Mouse (Mus musculus) lung, postnatal 0 days (tissue): ENCODE measurements at regions not wholly inside any gene's neighbourhood (a gene's known extent, or its start where the extent isn't known, plus 50 kb on each side); places are given as distances from the start of the nearest gene placed in this dataset.

Experiments
- ATAC-seq: fragments of 200-750 bp; cut with Nextera tagmentation; 2 replicates; pipeline ENCODE4 v1.8.0; 2017; ENCODE audit warnings: moderate library complexity
- DNase-seq: peaks from one replicate; pipeline ENCODE4 v3.0.0-alpha.2; 2016; ENCODE audit warnings: low spot score
- H3K27ac ChIP-seq: fragments of 300-500 bp; sonication (generic); 2 replicates; pipeline ENCODE4 v1.5.1; 2014; ENCODE audit warnings: antibody characterized with exemption, mild to moderate bottlenecking, low read length, mixed read lengths
- H3K27me3 ChIP-seq: fragments of 300-500 bp; sonication (generic); replicated peaks from 2 replicates; pipeline ENCODE4 v1.6.1; 2014; ENCODE audit warnings: low read length, mixed read lengths; ENCODE audit not compliant: insufficient read depth
- H3K36me3 ChIP-seq: fragments of 300-500 bp; sonication (generic); 2 replicates; pipeline ENCODE4 v1.6.1; 2014; ENCODE audit warnings: low read length, mixed read lengths; ENCODE audit not compliant: insufficient read depth
- H3K4me1 ChIP-seq: fragments of 300-500 bp; sonication (generic); 2 replicates; pipeline ENCODE4 v1.6.1; 2014; ENCODE audit warnings: antibody characterized with exemption, low read depth, low read length, mixed read lengths; ENCODE audit not compliant: insufficient read depth
- H3K4me2 ChIP-seq: fragments of 300-500 bp; sonication (generic); replicated peaks from 2 replicates; pipeline ENCODE4 v1.6.1; 2014; ENCODE audit warnings: low read depth, mild to moderate bottlenecking, low read length, moderate library complexity, mixed read lengths
- H3K4me3 ChIP-seq: fragments of 300-500 bp; sonication (generic); 2 replicates; pipeline ENCODE4 v1.5.1; 2014; ENCODE audit warnings: low read depth, low read length
- H3K9ac ChIP-seq: fragments of 300-500 bp; sonication (generic); replicated peaks from 2 replicates; pipeline ENCODE4 v1.6.1; 2014; ENCODE audit warnings: low read depth, mild to moderate bottlenecking
- H3K9me3 ChIP-seq: fragments of 300-500 bp; sonication (generic); 2 replicates; pipeline ENCODE4 v1.6.1; 2016; ENCODE audit warnings: low read length, mixed read lengths
- CTCF ChIP-seq: IDR thresholded peaks from 2 replicates; pipeline ENCODE4 v1.5.1; 2016; ENCODE audit warnings: antibody characterized with exemption, mild to moderate bottlenecking
- EP300 ChIP-seq: IDR thresholded peaks from 2 replicates; pipeline ENCODE4 v1.6.1; 2016; ENCODE audit warnings: antibody characterized with exemption, mild to moderate bottlenecking, control low read depth
- WGBS: fragments of 180-500 bp; shearing (Covaris S2); extraction: QIAGEN DNeasy Blood & Tissue Kit; methylation state at CpG from one replicate; pipeline ENCODE4 v1.1.7; 2014; 5-methylcytosine and 5-hydroxymethylcytosine counted together

DNA sequence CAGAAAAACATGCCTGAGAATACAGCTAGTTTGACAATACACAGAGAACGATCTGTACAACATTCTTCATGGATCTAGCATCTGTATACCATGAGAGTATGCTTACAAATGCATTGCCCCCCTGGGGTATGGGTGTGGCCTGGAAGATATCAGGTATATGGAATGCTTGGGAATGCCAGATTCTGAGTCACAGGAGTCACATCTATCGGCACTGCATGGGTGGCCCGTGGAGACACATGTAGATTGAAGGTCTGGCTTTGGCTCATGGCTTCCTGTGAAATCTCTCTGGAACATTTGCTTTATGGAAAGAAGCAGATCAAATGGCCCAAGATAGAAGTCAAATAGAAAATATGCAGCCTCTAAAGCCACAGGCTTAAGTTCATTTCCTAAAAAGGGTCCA is 59.6 kb downstream of the Kcne4 start:
- H3K4me1 ChIP-seq = no peaks in the 10 kb centered on the region
- H3K4me2 ChIP-seq = no peak overlapping the region
- no peaks in the 10 kb centered on the region for H3K9me3 ChIP-seq
- no peak overlapping the region for H3K4me3 ChIP-seq
- no peak for ATAC-seq
- no peak overlapping the region for H3K27ac ChIP-seq
- H3K36me3 ChIP-seq = no peaks in the 10 kb centered on the region
- TF ChIP-seq CTCF = no peak
- TF ChIP-seq EP300 = no peak
- no peaks in the 10 kb centered on the region for H3K27me3 ChIP-seq
- WGBS = 83% methylated on average over 3 of the region's 3 CpGs
- DNase-seq = no peak
- no peak overlapping the region for H3K9ac ChIP-seq

DNA sequence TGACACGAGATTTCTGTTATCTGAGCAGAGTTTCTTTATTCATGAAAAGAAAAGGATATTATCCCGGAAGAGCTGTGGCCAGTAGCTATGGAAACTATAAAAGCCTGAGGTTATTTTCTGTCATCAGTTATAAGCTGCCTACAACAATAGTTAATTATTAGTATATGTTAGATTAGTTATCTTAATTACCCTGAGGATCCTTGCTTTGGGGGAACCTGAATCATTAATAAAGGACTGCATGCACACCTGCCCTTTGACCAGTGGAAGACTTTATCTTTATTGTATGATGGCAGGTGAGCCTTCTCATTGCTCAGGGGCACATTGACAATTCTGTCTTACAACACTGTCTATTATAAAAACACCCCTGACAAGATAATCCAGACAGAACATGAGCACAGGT is 62.7 kb downstream of the Kcne4 start:
- Histone ChIP-seq H3K27me3 (no peaks in the 10 kb centered on the region), H3K4me3 (no peak overlapping the region), H3K9me3 (no peaks in the 10 kb centered on the region), H3K4me2 (no peak overlapping the region), H3K36me3 (no peaks in the 10 kb centered on the region), H3K4me1 (no peaks in the 10 kb centered on the region), H3K9ac (no peak overlapping the region), H3K27ac (no peak overlapping the region)
- DNase-seq (no peak), ATAC-seq (no peak)
- 62% methylated on average over 2 of the region's 2 CpGs for WGBS
- TF ChIP-seq CTCF (no peak), EP300 (no peak)

DNA sequence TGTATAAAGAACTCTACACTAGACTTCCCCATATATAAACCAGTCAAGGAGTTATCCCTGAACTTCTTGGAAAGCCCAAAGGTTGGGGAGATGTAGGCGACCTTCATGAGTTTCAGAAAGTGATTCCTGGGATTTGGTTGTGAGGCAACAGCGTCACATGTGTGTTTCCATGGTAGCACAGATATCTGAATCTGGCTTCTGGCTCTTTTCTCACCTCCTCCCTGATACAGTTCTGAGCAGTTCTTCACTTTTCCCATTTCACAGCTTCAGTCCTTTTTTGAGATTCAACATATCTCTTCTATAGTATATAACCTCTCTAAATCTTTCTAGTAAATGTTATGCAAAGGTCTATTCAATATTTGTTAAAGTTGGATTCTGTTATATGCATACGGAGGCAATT is 65.9 kb downstream of the Kcne4 start:
- Histone ChIP-seq H3K4me2 (no peak overlapping the region), H3K27ac (no peak overlapping the region), H3K4me3 (no peak overlapping the region), H3K36me3 (no peaks in the 10 kb centered on the region), H3K9me3 (no peaks in the 10 kb centered on the region), H3K9ac (no peak overlapping the region), H3K27me3 (no peaks in the 10 kb centered on the region), H3K4me1 (no peaks in the 10 kb centered on the region)
- 82% methylated on average over 3 of the region's 3 CpGs for WGBS
- DNase-seq (no peak), ATAC-seq (no peak)
- TF ChIP-seq CTCF (no peak), EP300 (no peak)

DNA sequence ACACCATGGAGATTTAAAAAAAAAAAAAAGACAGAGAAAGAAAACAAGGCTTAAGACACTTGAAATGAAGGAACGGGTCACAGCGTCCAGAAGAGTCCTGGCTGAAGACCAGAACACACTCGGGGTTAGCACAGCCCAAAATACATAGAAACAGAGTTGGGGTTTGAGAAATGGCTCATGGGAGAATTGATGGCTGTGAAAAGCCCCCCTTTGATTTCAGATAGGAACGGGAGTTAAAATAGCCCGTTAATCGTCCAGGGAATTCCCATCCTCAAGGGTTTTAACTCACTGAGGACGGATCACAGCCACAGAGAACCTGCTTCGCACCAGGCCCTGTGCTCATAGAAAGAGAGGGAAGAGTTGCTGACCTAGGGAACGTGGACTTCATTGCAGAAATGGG is 72.7 kb downstream of the Kcne4 start:
- WGBS = 76% methylated on average over 9 of the region's 9 CpGs
- no peak overlapping the region for H3K9ac ChIP-seq
- H3K27ac ChIP-seq = no peak overlapping the region

DNA sequence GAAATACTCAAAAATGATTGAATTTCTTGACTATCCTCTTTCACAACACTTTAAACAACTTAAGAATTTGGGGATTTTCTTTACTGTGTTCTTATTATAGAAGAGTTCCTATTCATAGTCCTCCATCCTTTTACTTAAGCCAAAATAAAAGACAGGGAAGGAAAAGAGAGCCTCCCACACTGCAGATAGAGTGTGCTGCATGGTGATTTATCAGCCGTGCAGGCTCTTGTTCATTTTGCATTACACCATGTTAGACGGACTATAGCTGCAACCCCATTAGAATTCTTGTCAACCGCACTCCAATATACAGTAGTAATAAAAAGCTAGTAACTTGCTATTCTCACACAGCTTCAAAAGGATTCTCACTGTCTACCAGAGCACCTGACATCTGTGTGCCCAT is 74.8 kb downstream of the Kcne4 start:
- no peak for DNase-seq
- H3K4me2 ChIP-seq = no peak overlapping the region
- no peak overlapping the region for H3K4me3 ChIP-seq
- H3K27me3 ChIP-seq = no peaks in the 10 kb centered on the region
- no peaks in the 10 kb centered on the region for H3K9me3 ChIP-seq
- 88% methylated on average over 3 of the region's 3 CpGs for WGBS
- H3K4me1 ChIP-seq = no peaks in the 10 kb centered on the region
- no peak for TF ChIP-seq EP300
- TF ChIP-seq CTCF = no peak
- ATAC-seq = no peak
- no peak overlapping the region for H3K9ac ChIP-seq
- H3K36me3 ChIP-seq = no peaks in the 10 kb centered on the region
- H3K27ac ChIP-seq = no peak overlapping the region

More for the DNA sequence above, 72.7 kb downstream of the Kcne4 start:
- no peaks in the 10 kb centered on the region for H3K4me1 ChIP-seq
- no peak for TF ChIP-seq CTCF
- TF ChIP-seq EP300 = no peak
- H3K9me3 ChIP-seq = no peaks in the 10 kb centered on the region
- no peaks in the 10 kb centered on the region for H3K27me3 ChIP-seq
- no peak overlapping the region for H3K4me3 ChIP-seq
- DNase-seq (no peak), ATAC-seq (no peak)
- H3K36me3 ChIP-seq = no peaks in the 10 kb centered on the region
- H3K4me2 ChIP-seq = no peak overlapping the region

DNA sequence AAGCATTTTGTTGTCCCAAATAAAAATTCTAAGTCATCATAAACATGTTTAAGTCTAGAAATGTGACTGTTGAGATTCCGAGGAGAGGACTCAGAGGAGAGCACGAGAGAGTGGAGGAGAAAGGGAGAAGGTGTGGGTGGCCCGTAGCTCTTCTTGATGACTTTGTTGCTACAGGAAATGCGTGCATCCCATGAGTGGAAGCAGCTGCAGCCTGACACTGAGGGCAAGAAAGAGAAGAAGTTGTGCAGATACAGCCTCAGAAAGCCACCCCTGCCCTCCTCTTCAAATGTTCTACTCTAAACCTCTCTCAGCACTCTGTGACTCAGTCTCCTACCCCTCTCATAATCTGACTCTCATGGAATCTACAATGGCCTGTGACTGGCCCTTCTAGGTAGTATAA is 77.7 kb downstream of the Kcne4 start:
- 60% methylated on average over 4 of the region's 4 CpGs for WGBS

DNA sequence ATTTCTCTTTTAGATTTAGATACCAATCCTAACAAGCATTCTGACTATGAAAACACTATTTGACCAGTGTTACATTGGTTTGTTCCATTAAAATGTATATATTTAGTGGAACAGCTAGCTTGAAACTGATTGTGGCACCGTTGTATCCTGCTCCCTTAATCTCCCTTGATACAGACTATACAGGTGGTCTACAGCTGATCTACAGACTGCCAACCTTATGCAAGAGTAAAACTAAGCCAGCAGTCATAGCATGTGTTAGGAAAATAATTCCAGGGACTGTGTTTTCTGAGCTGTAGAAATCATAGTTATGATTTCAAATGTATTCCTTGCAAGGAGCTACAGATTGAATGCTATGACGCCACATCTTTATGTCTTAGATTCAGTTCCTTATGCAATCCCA is 78.6 kb downstream of the Kcne4 start:
- H3K4me1 ChIP-seq = no peaks in the 10 kb centered on the region
- WGBS = 86% methylated on average over 2 of the region's 2 CpGs
- DNase-seq (no peak), ATAC-seq (no peak)
- no peaks in the 10 kb centered on the region for H3K27me3 ChIP-seq
- H3K9me3 ChIP-seq = no peaks in the 10 kb centered on the region
- TF ChIP-seq CTCF (no peak), EP300 (no peak)
- no peak overlapping the region for H3K9ac ChIP-seq
- no peak overlapping the region for H3K4me3 ChIP-seq
- H3K27ac ChIP-seq = no peak overlapping the region
- H3K36me3 ChIP-seq = no peaks in the 10 kb centered on the region
- H3K4me2 ChIP-seq = no peak overlapping the region

More for the DNA sequence above, 77.7 kb downstream of the Kcne4 start:
- ATAC-seq (no peak), DNase-seq (no peak)
- no peaks in the 10 kb centered on the region for H3K27me3 ChIP-seq
- no peak overlapping the region for H3K27ac ChIP-seq
- no peaks in the 10 kb centered on the region for H3K36me3 ChIP-seq
- H3K9me3 ChIP-seq = no peaks in the 10 kb centered on the region
- no peak overlapping the region for H3K4me3 ChIP-seq
- no peak for TF ChIP-seq EP300
- no peak for TF ChIP-seq CTCF
- H3K4me1 ChIP-seq = no peaks in the 10 kb centered on the region
- H3K4me2 ChIP-seq = no peak overlapping the region
- no peak overlapping the region for H3K9ac ChIP-seq
